8 mouse cellular contexts compared by ENCODE assay signal in the genomic region with DNA sequence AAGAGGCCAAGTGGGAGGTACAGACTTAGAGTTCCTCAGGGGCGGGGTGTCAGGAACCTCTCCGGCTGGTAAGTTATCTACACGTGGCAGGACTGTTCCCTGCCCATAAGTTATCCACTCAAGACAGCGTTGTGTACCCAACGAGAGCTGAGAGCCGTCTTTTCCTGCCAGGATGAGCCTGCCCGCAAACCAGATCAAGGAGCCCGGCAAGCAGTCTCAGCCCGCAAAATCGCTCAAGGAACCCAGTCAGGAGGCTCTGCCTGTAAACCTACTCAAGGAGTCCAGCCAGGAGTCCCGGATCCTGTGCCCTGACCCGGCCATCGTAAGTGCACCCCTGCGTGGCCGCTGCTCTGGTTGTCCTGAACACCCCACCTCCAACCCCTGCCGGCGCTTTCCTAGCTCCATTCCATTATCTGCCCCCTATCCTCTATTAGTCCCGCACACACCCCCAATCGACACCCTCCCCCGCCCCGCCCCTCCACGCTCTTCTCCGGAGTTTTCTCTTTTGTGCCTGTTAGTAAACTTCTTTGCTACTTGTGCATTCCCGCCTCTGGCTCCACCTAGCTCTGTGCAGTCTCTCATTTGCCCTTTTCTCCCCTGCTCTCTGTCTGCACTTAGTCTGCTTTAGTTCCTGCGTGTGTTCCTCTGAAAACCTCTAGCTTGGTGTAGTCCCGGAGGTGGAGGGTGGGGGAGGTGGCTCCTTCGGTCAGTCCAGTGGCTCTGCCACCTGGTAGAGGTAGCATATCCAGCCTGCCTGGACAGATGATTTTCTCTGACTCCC. TPM values are rescaled to one million over a fixed set of nuclear protein-coding genes. Genes with fewer than 3 reads are reported as not detected.
A peak's percentile ranks its signal among the peaks of the same experiment; 100 is the strongest.
DNase-seq lines count a peak whose midpoint lies in the region; ATAC-seq and TF ChIP-seq lines count a peak whose summit lies in the region.

No protein-coding gene starts in this region.

- ATAC-seq in embryonic facial prominence, embryonic 14.5 days (ENCODE audit: low read depth) = peak; percentile 71
- no peak for ATAC-seq in hindbrain, embryonic 13.5 days (ENCODE audit: low FRiP score)
- ATAC-seq in monocyte, adult 5-6 weeks (replicated peaks; ENCODE audit: insufficient number of reproducible peaks, low FRiP score, low TSS enrichment, poor library complexity, severe bottlenecking) = peak; percentile 62

- H3K79me2 ChIP-seq in liver, adult 2 months (ENCODE audit: control insufficient read depth, insufficient read depth, low read length) = no peaks in the 10 kb centered on the region

- peak overlapping the region; percentile 17; the same call in 1 of the 2 replicates for H3K27ac ChIP-seq in embryonic facial prominence, embryonic 14.5 days (replicated peaks; ENCODE audit: low read depth, low read length)
- no peak overlapping the region for H3K27ac ChIP-seq in hindbrain, embryonic 13.5 days
- H3K27ac ChIP-seq in liver, adult 2 months (replicated peaks; ENCODE audit: insufficient read depth, low read depth, low read length) = no peak overlapping the region

- peak overlapping the region; percentile 66 for H3K9ac ChIP-seq in embryonic facial prominence, embryonic 14.5 days (ENCODE audit: low read depth, low read length)
- H3K9ac ChIP-seq in hindbrain, embryonic 13.5 days = peak overlapping the region; percentile 21; the same call in 1 of the 2 replicates
- H3K9ac ChIP-seq in liver, adult 2 months (ENCODE audit: low read depth, low read length) = peak overlapping the region; percentile 36

- 8% methylated on average over 25 of the region's 27 CpGs for WGBS in embryonic facial prominence, embryonic 14.5 days
- 10% methylated on average over 27 of the region's 27 CpGs for WGBS in hindbrain, embryonic 13.5 days
- WGBS in liver, adult 2 months = 3% methylated on average over 27 of the region's 27 CpGs

- peaks cover 9% of the 10 kb centered on the region; the same call in 1 of the 2 replicates for H3K4me1 ChIP-seq in embryonic facial prominence, embryonic 14.5 days (ENCODE audit: control insufficient read depth, insufficient read depth, low read length)
- peaks cover 10% of the 10 kb centered on the region for H3K4me1 ChIP-seq in hindbrain, embryonic 13.5 days (replicated peaks)
- peaks cover 4% of the 10 kb centered on the region; the same call in 1 of the 2 replicates for H3K4me1 ChIP-seq in liver, adult 2 months (ENCODE audit: control insufficient read depth, insufficient read depth, low read length)

- TF ChIP-seq POLR2A in liver, adult 2 months (IDR thresholded peaks at IDR 0.05; ENCODE audit: extremely low read depth, insufficient read depth, low read length) = no peak

- peak overlapping the region; percentile 46 for H3K4me3 ChIP-seq in embryonic facial prominence, embryonic 14.5 days (ENCODE audit: low read depth, low read length)
- H3K4me3 ChIP-seq in hindbrain, embryonic 13.5 days = peak overlapping the region; percentile 23
- peak overlapping the region; percentile 9 for H3K4me3 ChIP-seq in liver, adult 2 months (ENCODE audit: insufficient read depth, low read depth, low read length)

- H3K27me3 ChIP-seq in embryonic facial prominence, embryonic 14.5 days (replicated peaks; ENCODE audit: control insufficient read depth, insufficient read depth, low read length) = no peaks in the 10 kb centered on the region
- H3K27me3 ChIP-seq in hindbrain, embryonic 13.5 days = 0 out of 2 replicates have a peak, but pooled peaks cover 13% of the 10 kb centered on the region
- H3K27me3 ChIP-seq in liver, adult 2 months (ENCODE audit: control insufficient read depth, insufficient read depth, low read length) = no peaks in the 10 kb centered on the region

- TF ChIP-seq CTCF in liver, adult 2 months (IDR thresholded peaks at IDR 0.05; ENCODE audit: low read depth, low read length) = no peak

- H3K9me3 ChIP-seq in embryonic facial prominence, embryonic 14.5 days (ENCODE audit: control insufficient read depth, low read length) = peaks cover 6% of the 10 kb centered on the region; the same call in 1 of the 2 replicates
- H3K9me3 ChIP-seq in hindbrain, embryonic 13.5 days = peaks cover 8% of the 10 kb centered on the region; the same call in 1 of the 2 replicates

- DNase-seq in urinary bladder, postnatal 14 days (ENCODE audit: low spot score) = peak; percentile 18
- no peak for DNase-seq in urinary bladder, postnatal 10 days (ENCODE audit: low spot score)
- peak; percentile 51 for DNase-seq in embryonic facial prominence, embryonic 14.5 days (ENCODE audit: low spot score)
- DNase-seq in liver, adult 2 months (ENCODE audit: extremely low read depth, low read depth, low spot score) = peak; percentile 20
- DNase-seq in thymus, postnatal 25 days = peak; percentile 25
- DNase-seq in cerebellum, postnatal 36 days = no peak

- H3K36me3 ChIP-seq in embryonic facial prominence, embryonic 14.5 days (ENCODE audit: control insufficient read depth, insufficient read depth, low read length) = no peaks in the 10 kb centered on the region
- H3K36me3 ChIP-seq in hindbrain, embryonic 13.5 days = no peaks in the 10 kb centered on the region
- H3K36me3 ChIP-seq in liver, adult 2 months (ENCODE audit: control insufficient read depth, insufficient read depth, low read length) = no peaks in the 10 kb centered on the region

- peak overlapping the region; percentile 90 for H3K4me2 ChIP-seq in embryonic facial prominence, embryonic 14.5 days (ENCODE audit: low read depth, low read length)
- H3K4me2 ChIP-seq in hindbrain, embryonic 13.5 days = peak overlapping the region; percentile 48

RNA-seq across cellular contexts. Expression of gene Kctd14, which starts 2.2 kb away (rescaled TPM):
- 3.0 and 4.8 TPM in 2 replicates for polyA plus RNA-seq in embryonic facial prominence, embryonic 14.5 days (2014; fragmentation: Nextera tagmentation; extraction: Ambion mirVana)
- 1.1 and 1.5 TPM in 2 replicates for polyA plus RNA-seq in hindbrain, embryonic 13.5 days (2015; fragmentation: Nextera tagmentation; extraction: Ambion mirVana)
- 0.07 and 0.18 TPM in 2 replicates for total RNA-seq in liver, adult 2 months (2014; rRNA removed)
- polyA plus RNA-seq in liver, adult 2 months (2012; rRNA removed) = 0.13 TPM in 1 of 2 replicates, not detected in the other
- 0.48 to 0.97 TPM (median 0.85 TPM) in 3 replicates for total RNA-seq in monocyte, adult 5-6 weeks (2017)

RNA-seq across cellular contexts. Expression of gene Ints4, which starts 27.4 kb away (rescaled TPM):
- 43.3 and 51.9 TPM in 2 replicates for polyA plus RNA-seq in embryonic facial prominence, embryonic 14.5 days (2014; fragmentation: Nextera tagmentation; extraction: Ambion mirVana)
- 50.0 and 50.9 TPM in 2 replicates for polyA plus RNA-seq in hindbrain, embryonic 13.5 days (2015; fragmentation: Nextera tagmentation; extraction: Ambion mirVana)
- 23.3 and 25.0 TPM in 2 replicates for total RNA-seq in liver, adult 2 months (2014; rRNA removed)
- polyA plus RNA-seq in liver, adult 2 months (2012; rRNA removed) = 28.6 and 31.0 TPM in 2 replicates
- 23.7 to 41.9 TPM (median 34.0 TPM) in 3 replicates for total RNA-seq in monocyte, adult 5-6 weeks (2017)

RNA-seq across cellular contexts. Expression of gene Thrsp, which starts 35.8 kb away (rescaled TPM):
- 1.3 and 3.5 TPM in 2 replicates for polyA plus RNA-seq in embryonic facial prominence, embryonic 14.5 days (2014; fragmentation: Nextera tagmentation; extraction: Ambion mirVana)
- polyA plus RNA-seq in hindbrain, embryonic 13.5 days (2015; fragmentation: Nextera tagmentation; extraction: Ambion mirVana) = 1.8 and 2.6 TPM in 2 replicates
- 292 and 1,156 TPM in 2 replicates for total RNA-seq in liver, adult 2 months (2014; rRNA removed)
- 247 and 275 TPM in 2 replicates for polyA plus RNA-seq in liver, adult 2 months (2012; rRNA removed)
- total RNA-seq in monocyte, adult 5-6 weeks (2017) = not detected in 3 replicates

RNA-seq across cellular contexts. Expression of gene Ndufc2, which starts 53.5 kb away (rescaled TPM):
- polyA plus RNA-seq in embryonic facial prominence, embryonic 14.5 days (2014; fragmentation: Nextera tagmentation; extraction: Ambion mirVana) = 363 and 429 TPM in 2 replicates
- 445 and 471 TPM in 2 replicates for polyA plus RNA-seq in hindbrain, embryonic 13.5 days (2015; fragmentation: Nextera tagmentation; extraction: Ambion mirVana)
- 213 and 221 TPM in 2 replicates for total RNA-seq in liver, adult 2 months (2014; rRNA removed)
- polyA plus RNA-seq in liver, adult 2 months (2012; rRNA removed) = 191 and 204 TPM in 2 replicates
- total RNA-seq in monocyte, adult 5-6 weeks (2017) = 50.0 to 98.9 TPM (median 90.5 TPM) in 3 replicates

Comparison
In these comparisons a context has a peak if more than half of its experiments do, and no peak if none do; other contexts are left out.
1. DNase-seq: peak in urinary bladder, postnatal 14 days (single experiment), embryonic facial prominence, embryonic 14.5 days (single experiment), liver, adult 2 months (single experiment) and thymus, postnatal 25 days (single experiment); none in urinary bladder, postnatal 10 days (single experiment) and cerebellum, postnatal 36 days (0 of 2).
2. RNA of gene Thrsp, which starts 35.8 kb away (polyA plus RNA-seq): 247 to 275 TPM in liver, adult 2 months; 1.3 to 3.5 TPM in embryonic facial prominence, embryonic 14.5 days and 1.8 to 2.6 TPM in hindbrain, embryonic 13.5 days; every median in the first group is over 10 times any median in the second.
3. Peak in every context shown above with its lines, with median percentiles within 50 percentile points of each other: H3K4me3 ChIP-seq and H3K9ac ChIP-seq.